Mouse (Mus musculus): Measurements from ENCODE around the gene Zeb2. TPM values are rescaled to one million over a fixed set of nuclear protein-coding genes. Genes with fewer than 3 reads are reported as not detected.

Zeb2 gene
- polyA plus RNA-seq, 1 experiment from 2014 or later = 13.1 TPM

DNA sequence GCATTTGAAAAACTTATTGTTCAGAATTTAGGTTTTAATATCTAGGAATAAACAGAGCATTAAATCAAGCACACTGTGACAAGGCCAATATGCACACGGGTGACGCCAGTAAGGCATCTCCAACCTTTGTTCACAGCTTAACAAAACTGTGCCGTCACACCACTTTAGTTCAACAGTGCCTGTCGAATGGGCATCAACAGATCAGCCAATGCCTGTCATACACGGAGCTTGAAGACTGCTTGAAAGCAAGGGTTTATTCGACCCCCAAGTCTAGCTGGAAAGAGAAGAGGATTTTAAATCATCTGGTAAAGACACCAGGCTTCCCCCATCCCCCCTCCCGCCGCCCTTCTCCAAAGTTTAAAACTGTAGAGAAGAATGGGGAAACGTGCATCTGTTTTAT lies 21.4 kb downstream of the Zeb2 start:
- no peak overlapping the region for H3K4me2 ChIP-seq (replicated peaks; ENCODE audit: low read depth)
- no peaks in the 10 kb centered on the region for H3K36me3 ChIP-seq (ENCODE audit: control insufficient read depth, insufficient read depth)
- no peak for ATAC-seq
- H3K4me1 ChIP-seq (replicated peaks; ENCODE audit: control insufficient read depth, insufficient read depth, low read length) = no peaks in the 10 kb centered on the region
- no peak overlapping the region for H3K4me3 ChIP-seq (ENCODE audit: low read depth, low read length)
- no peak for TF ChIP-seq CTCF (IDR thresholded peaks at IDR 0.05; ENCODE audit: low read depth)
- H3K27me3 ChIP-seq (replicated peaks; ENCODE audit: control insufficient read depth, insufficient read depth, low read length) = peaks cover 5% of the 10 kb centered on the region; the same call in 1 of the 2 replicates
- no peak overlapping the region for H3K27ac ChIP-seq (ENCODE audit: low read depth, low read length)
- 49% methylated on average over 9 of the region's 9 CpGs for WGBS
- no peaks in the 10 kb centered on the region for H3K9me3 ChIP-seq (ENCODE audit: control insufficient read depth)
- H3K9ac ChIP-seq (ENCODE audit: low read depth, low read length) = no peak overlapping the region

DNA sequence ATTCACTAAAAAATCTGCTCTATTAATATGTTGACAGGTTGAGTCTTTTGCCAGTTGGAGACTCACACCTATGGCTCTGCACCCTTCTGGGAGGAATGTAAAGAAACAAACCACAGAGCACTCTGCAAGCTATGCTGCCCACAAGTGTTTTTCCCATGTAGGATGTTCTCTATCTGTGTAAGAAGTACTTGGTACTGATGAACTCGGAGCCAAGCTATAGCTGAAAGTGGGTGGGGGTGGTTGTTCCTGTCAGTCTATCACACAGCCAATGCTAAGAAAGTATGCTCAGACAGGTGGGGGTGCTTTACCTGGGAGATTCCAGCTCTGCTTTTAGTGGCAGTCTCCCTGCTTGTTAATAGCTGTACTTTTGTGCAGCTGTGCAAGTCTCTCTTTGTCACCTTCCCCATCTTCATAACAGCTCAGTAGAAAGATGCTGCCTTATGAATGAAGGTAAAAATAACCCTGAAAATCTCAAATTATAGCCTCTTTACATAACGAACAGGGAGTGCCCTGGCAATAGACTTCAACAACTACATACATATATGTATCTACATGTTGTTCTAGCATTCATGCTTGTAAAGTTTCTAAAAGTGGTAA lies 22.7 kb downstream of the Zeb2 start:
- ATAC-seq = no peak
- no peaks in the 10 kb centered on the region for H3K4me1 ChIP-seq (replicated peaks; ENCODE audit: control insufficient read depth, insufficient read depth, low read length)
- H3K9ac ChIP-seq (ENCODE audit: low read depth, low read length) = no peak overlapping the region
- 59% methylated on average over 2 of the region's 2 CpGs for WGBS
- no peaks in the 10 kb centered on the region for H3K36me3 ChIP-seq (ENCODE audit: control insufficient read depth, insufficient read depth)
- H3K4me3 ChIP-seq (ENCODE audit: low read depth, low read length) = no peak overlapping the region
- H3K4me2 ChIP-seq (replicated peaks; ENCODE audit: low read depth) = no peak overlapping the region
- no peak overlapping the region for H3K27ac ChIP-seq (ENCODE audit: low read depth, low read length)
- no peak for TF ChIP-seq CTCF (IDR thresholded peaks at IDR 0.05; ENCODE audit: low read depth)
- H3K27me3 ChIP-seq (replicated peaks; ENCODE audit: control insufficient read depth, insufficient read depth, low read length) = 0 out of 2 replicates have a peak, but pooled peaks cover 3% of the 10 kb centered on the region
- no peaks in the 10 kb centered on the region for H3K9me3 ChIP-seq (ENCODE audit: control insufficient read depth)

DNA sequence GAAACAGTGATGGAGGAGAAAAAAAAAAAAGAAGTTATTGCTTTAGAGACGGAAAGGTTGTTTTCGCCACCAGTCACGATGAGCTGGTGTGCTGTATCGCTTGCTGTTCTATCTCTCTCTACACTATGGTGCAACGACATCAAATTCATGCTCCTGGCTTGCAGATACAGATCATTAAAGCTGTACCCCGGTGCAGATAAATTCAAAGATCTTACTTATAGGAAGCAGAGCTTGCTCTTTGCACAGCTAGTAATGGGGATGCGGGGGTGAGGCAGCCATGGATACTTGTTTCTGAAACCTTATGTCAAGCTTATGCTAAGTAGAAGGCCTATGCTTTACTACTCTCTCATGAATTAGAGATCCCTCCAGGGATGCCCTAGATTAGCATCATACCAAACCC lies 23.7 kb downstream of the Zeb2 start:
- H3K4me2 ChIP-seq (replicated peaks; ENCODE audit: low read depth) = no peak overlapping the region
- H3K27me3 ChIP-seq (replicated peaks; ENCODE audit: control insufficient read depth, insufficient read depth, low read length) = no peaks in the 10 kb centered on the region
- ATAC-seq = no peak
- no peaks in the 10 kb centered on the region for H3K9me3 ChIP-seq (ENCODE audit: control insufficient read depth)
- H3K27ac ChIP-seq (ENCODE audit: low read depth, low read length) = no peak overlapping the region
- H3K36me3 ChIP-seq (ENCODE audit: control insufficient read depth, insufficient read depth) = no peaks in the 10 kb centered on the region
- H3K9ac ChIP-seq (ENCODE audit: low read depth, low read length) = no peak overlapping the region
- no peak for TF ChIP-seq CTCF (IDR thresholded peaks at IDR 0.05; ENCODE audit: low read depth)
- 89% methylated on average over 7 of the region's 7 CpGs for WGBS
- H3K4me1 ChIP-seq (replicated peaks; ENCODE audit: control insufficient read depth, insufficient read depth, low read length) = no peaks in the 10 kb centered on the region
- H3K4me3 ChIP-seq (ENCODE audit: low read depth, low read length) = no peak overlapping the region

DNA sequence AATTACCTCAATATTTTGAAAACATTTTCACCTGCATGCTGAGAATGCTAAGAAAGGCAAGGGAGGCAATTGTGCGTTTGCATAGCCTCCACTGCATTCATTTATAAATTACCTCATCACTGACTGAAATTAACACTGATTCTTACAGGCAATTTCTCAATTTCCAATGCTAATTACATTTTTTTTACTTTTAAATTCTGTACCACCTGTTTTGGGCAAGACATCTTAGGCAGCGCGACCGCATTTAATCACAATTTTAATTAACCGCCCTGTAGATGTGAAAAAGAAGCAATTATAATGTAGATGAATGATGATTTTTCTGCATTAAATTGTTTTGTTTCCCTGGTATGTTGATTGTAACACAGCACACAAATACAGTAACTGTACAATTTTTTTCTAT lies 24.5 kb downstream of the Zeb2 start:
- H3K27ac ChIP-seq (ENCODE audit: low read depth, low read length) = no peak overlapping the region
- H3K9me3 ChIP-seq (ENCODE audit: control insufficient read depth) = no peaks in the 10 kb centered on the region
- no peak for TF ChIP-seq CTCF (IDR thresholded peaks at IDR 0.05; ENCODE audit: low read depth)
- H3K27me3 ChIP-seq (replicated peaks; ENCODE audit: control insufficient read depth, insufficient read depth, low read length) = no peaks in the 10 kb centered on the region
- no peaks in the 10 kb centered on the region for H3K36me3 ChIP-seq (ENCODE audit: control insufficient read depth, insufficient read depth)
- no peak overlapping the region for H3K4me3 ChIP-seq (ENCODE audit: low read depth, low read length)
- H3K4me2 ChIP-seq (replicated peaks; ENCODE audit: low read depth) = no peak overlapping the region
- H3K4me1 ChIP-seq (replicated peaks; ENCODE audit: control insufficient read depth, insufficient read depth, low read length) = no peaks in the 10 kb centered on the region
- H3K9ac ChIP-seq (ENCODE audit: low read depth, low read length) = no peak overlapping the region
- 95% methylated on average over 5 of the region's 5 CpGs for WGBS
- no peak for ATAC-seq

DNA sequence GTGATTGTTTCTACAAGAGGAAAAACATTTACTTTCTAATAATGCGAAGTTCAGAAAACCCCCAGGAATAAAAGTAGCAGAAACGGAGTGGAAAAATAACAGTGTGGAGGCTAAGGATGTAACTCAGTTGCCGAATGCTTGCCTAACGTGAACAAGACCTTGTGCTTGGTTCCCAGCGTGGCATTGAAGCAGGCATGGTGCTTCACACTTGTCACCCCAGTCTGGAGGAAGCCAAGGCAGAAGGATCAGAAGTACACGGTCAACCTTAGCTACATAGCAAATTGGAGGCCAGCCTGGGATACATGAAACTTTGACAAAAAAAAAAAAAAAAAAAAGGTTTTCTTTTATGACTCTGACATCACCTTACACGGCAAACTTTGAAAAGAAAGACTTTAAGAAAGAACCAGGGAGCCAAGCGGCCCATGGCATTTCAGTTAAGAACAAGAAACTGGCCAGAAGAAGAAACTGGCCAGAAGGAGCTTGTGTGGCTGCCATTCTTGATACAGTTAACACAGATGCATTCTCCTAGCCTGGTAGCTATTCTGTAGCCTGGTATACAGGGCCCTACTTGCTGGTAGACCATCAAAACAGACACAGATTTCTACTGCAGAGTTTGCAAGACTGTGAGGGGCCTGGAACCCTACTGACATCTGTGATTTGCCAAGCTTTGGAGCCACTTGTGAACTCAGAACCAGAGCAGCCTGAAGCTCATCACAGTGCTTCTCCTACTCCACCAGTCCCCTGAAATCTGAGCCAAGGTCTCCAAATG lies 26.5 kb downstream of the Zeb2 start:
- H3K27me3 ChIP-seq (replicated peaks; ENCODE audit: control insufficient read depth, insufficient read depth, low read length) = no peaks in the 10 kb centered on the region
- H3K9me3 ChIP-seq (ENCODE audit: control insufficient read depth) = no peaks in the 10 kb centered on the region
- H3K27ac ChIP-seq (ENCODE audit: low read depth, low read length) = no peak overlapping the region
- no peak overlapping the region for H3K4me2 ChIP-seq (replicated peaks; ENCODE audit: low read depth)
- no peak overlapping the region for H3K4me3 ChIP-seq (ENCODE audit: low read depth, low read length)
- H3K36me3 ChIP-seq (ENCODE audit: control insufficient read depth, insufficient read depth) = no peaks in the 10 kb centered on the region
- no peak for ATAC-seq
- H3K9ac ChIP-seq (ENCODE audit: low read depth, low read length) = no peak overlapping the region
- TF ChIP-seq CTCF (IDR thresholded peaks at IDR 0.05; ENCODE audit: low read depth) = no peak
- 88% methylated on average over 8 of the region's 8 CpGs for WGBS
- no peaks in the 10 kb centered on the region for H3K4me1 ChIP-seq (replicated peaks; ENCODE audit: control insufficient read depth, insufficient read depth, low read length)

DNA sequence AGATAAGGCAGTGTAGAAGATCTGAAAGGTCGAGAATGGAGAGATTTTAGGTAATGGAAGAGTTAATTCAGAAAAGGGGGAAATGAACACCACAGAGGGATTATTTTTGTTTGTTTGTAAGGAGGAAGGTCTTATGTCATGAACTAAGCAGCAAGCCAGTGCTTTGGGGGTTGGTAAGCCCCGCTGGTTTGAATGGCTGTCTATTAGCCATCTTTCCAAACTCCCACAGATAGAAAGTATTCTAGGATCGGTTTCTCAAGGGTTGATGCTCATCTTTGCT lies 28.0 kb downstream of the Zeb2 start:
- Histone ChIP-seq H3K36me3 (ENCODE audit: control insufficient read depth, insufficient read depth) (no peaks in the 10 kb centered on the region), H3K4me1 (replicated peaks; ENCODE audit: control insufficient read depth, insufficient read depth, low read length) (no peaks in the 10 kb centered on the region), H3K4me3 (ENCODE audit: low read depth, low read length) (no peak overlapping the region), H3K27me3 (replicated peaks; ENCODE audit: control insufficient read depth, insufficient read depth, low read length) (no peaks in the 10 kb centered on the region), H3K9me3 (ENCODE audit: control insufficient read depth) (no peaks in the 10 kb centered on the region), H3K27ac (ENCODE audit: low read depth, low read length) (no peak overlapping the region), H3K9ac (ENCODE audit: low read depth, low read length) (no peak overlapping the region), H3K4me2 (replicated peaks; ENCODE audit: low read depth) (no peak overlapping the region)
- WGBS = 68% methylated on average over 3 of the region's 3 CpGs
- no peak for ATAC-seq
- no peak for TF ChIP-seq CTCF (IDR thresholded peaks at IDR 0.05; ENCODE audit: low read depth)

All from intestine, postnatal 0 days (tissue).